ENCODE assay signal across 27 mouse cellular contexts in genomic region chr3:9434394-9435175, GRCm38 (mm10).
A peak's percentile ranks its signal among the peaks of the same experiment; 100 is the strongest.
DNase-seq lines count a peak whose midpoint lies in the region; ATAC-seq and TF ChIP-seq lines count a peak whose summit lies in the region.
"Had no signal": no experiment of that assay in that cellular context is flagged by ENCODE, and none has a peak within 500 bp of the region (broad histone marks: within the 10 kb centered on the region; RNA-seq: fewer than 3 reads in every experiment).

No protein-coding gene starts in this region.

- H3K9me3 ChIP-seq in heart, postnatal 0 days (replicated peaks; ENCODE audit: control insufficient read depth, low read length), result no peaks in the 10 kb centered on the region
- no peaks in the 10 kb centered on the region for H3K9me3 ChIP-seq in heart, embryonic 11.5 days (replicated peaks; ENCODE audit: control insufficient read depth, low read length)
- no peaks in the 10 kb centered on the region for H3K9me3 ChIP-seq in forebrain, embryonic 14.5 days (replicated peaks; ENCODE audit: control insufficient read depth, low read length)
- H3K9me3 ChIP-seq: embryonic facial prominence, embryonic 12.5 days; embryonic facial prominence, embryonic 15.5 days; forebrain, embryonic 15.5 days; G1E; heart, embryonic 15.5 days; hindbrain, embryonic 10.5 days; hindbrain, embryonic 13.5 days; intestine, embryonic 15.5 days had no signal

- peaks cover 46% of the 10 kb centered on the region for H3K4me1 ChIP-seq in heart, postnatal 0 days (ENCODE audit: control insufficient read depth, insufficient read depth)
- peaks cover 8% of the 10 kb centered on the region; the same call in 1 of the 2 replicates for H3K4me1 ChIP-seq in heart, embryonic 11.5 days (ENCODE audit: control insufficient read depth, insufficient read depth, low read length)
- no peaks in the 10 kb centered on the region for H3K4me1 ChIP-seq in forebrain, embryonic 14.5 days (ENCODE audit: control insufficient read depth, insufficient read depth, low read length)
- H3K4me1 ChIP-seq: embryonic facial prominence, embryonic 12.5 days; forebrain, embryonic 15.5 days; intestine, embryonic 15.5 days had no signal

- no peak for TF ChIP-seq EP300 in heart, postnatal 0 days (IDR thresholded peaks at IDR 0.05; ENCODE audit: low read depth)

- peaks cover 9% of the 10 kb centered on the region for H3K36me3 ChIP-seq in heart, postnatal 0 days (replicated peaks; ENCODE audit: control insufficient read depth, insufficient read depth, low read length)
- H3K36me3 ChIP-seq in heart, embryonic 11.5 days (ENCODE audit: control insufficient read depth, insufficient read depth, low read length), result 0 out of 2 replicates have a peak, but pooled peaks cover 7% of the 10 kb centered on the region
- H3K36me3 ChIP-seq in forebrain, embryonic 14.5 days (ENCODE audit: control insufficient read depth, insufficient read depth, low read length), result peaks cover 22% of the 10 kb centered on the region
- H3K36me3 ChIP-seq: intestine, embryonic 15.5 days had no signal

- peak overlapping the region; percentile 0; the same call in 1 of the 2 replicates for H3K27ac ChIP-seq in heart, postnatal 0 days (ENCODE audit: low read depth)
- H3K27ac ChIP-seq in heart, embryonic 11.5 days (ENCODE audit: low read depth, low read length), result no peak overlapping the region
- H3K27ac ChIP-seq in forebrain, embryonic 14.5 days (ENCODE audit: low read depth, low read length), result no peak overlapping the region
- H3K27ac ChIP-seq: embryonic facial prominence, embryonic 12.5 days; embryonic facial prominence, embryonic 15.5 days; forebrain, embryonic 15.5 days; hindbrain, embryonic 10.5 days; hindbrain, embryonic 13.5 days; intestine, embryonic 15.5 days had no signal

- no peak overlapping the region for H3K4me3 ChIP-seq in heart, postnatal 0 days (ENCODE audit: low read depth, low read length)
- no peak overlapping the region for H3K4me3 ChIP-seq in heart, embryonic 11.5 days (ENCODE audit: low read depth, low read length)
- no peak overlapping the region for H3K4me3 ChIP-seq in forebrain, embryonic 14.5 days (ENCODE audit: low read depth, low read length)
- H3K4me3 ChIP-seq: embryonic facial prominence, embryonic 12.5 days; embryonic facial prominence, embryonic 15.5 days; forebrain, embryonic 15.5 days; heart, embryonic 15.5 days; hindbrain, embryonic 10.5 days; hindbrain, embryonic 13.5 days; intestine, embryonic 15.5 days had no signal

- DNase-seq in heart, adult 11 months, result peak; percentile 77
- no peak for DNase-seq in heart, adult 18-20 months
- DNase-seq in heart, postnatal 0 days (ENCODE audit: low spot score), result peak; percentile 27
- peak; percentile 21 for DNase-seq in 416B (ENCODE audit: low read depth)
- no peak for DNase-seq in forebrain, embryonic 14.5 days (ENCODE audit: low spot score)
- DNase-seq: adrenal gland, postnatal 10 days; adrenal gland, postnatal 36 days; B cell, adult 2 months; cerebellum, adult 2 months; cerebellum, adult 9-11 months; cerebellum, postnatal 25 days; gastrocnemius, postnatal 25 days; heart, postnatal 14 days had no signal

- peak; percentile 34; the same call in 1 of the 2 replicates for ATAC-seq in heart, postnatal 0 days (ENCODE audit: insufficient read depth, low read depth)
- ATAC-seq in heart, embryonic 11.5 days (replicated peaks; ENCODE audit: insufficient number of reproducible peaks, low FRiP score, low TSS enrichment), result no peak
- ATAC-seq in megakaryocyte progenitor cell, adult 5-6 weeks (replicated peaks; ENCODE audit: poor library complexity), result 0 out of 2 replicates have a peak, but pooled peaks have one; percentile 24
- ATAC-seq in forebrain, embryonic 14.5 days, result no peak
- no peak for ATAC-seq in megakaryocyte-erythroid progenitor cell, adult 5-6 weeks (replicated peaks; ENCODE audit: low FRiP score, low TSS enrichment, poor library complexity, severe bottlenecking)
- ATAC-seq: forebrain, embryonic 15.5 days; hindbrain, embryonic 16.5 days; intestine, embryonic 15.5 days; Patski had no signal

- WGBS in heart, postnatal 0 days, result 64% methylated on average over 14 of the region's 14 CpGs
- 82% methylated on average over 14 of the region's 14 CpGs for WGBS in heart, embryonic 11.5 days (ENCODE audit: insufficient replicate concordance)
- 94% methylated on average over 14 of the region's 14 CpGs for WGBS in forebrain, embryonic 14.5 days

- no peak overlapping the region for H3K4me2 ChIP-seq in heart, postnatal 0 days (ENCODE audit: low read depth, low read length)
- no peak overlapping the region for H3K4me2 ChIP-seq in heart, embryonic 11.5 days
- H3K4me2 ChIP-seq in forebrain, embryonic 14.5 days (ENCODE audit: low read length), result no peak overlapping the region
- H3K4me2 ChIP-seq: embryonic facial prominence, embryonic 12.5 days; embryonic facial prominence, embryonic 15.5 days; forebrain, embryonic 15.5 days; heart, embryonic 15.5 days; hindbrain, embryonic 13.5 days; intestine, embryonic 15.5 days had no signal

- no peak overlapping the region for H3K9ac ChIP-seq in heart, postnatal 0 days (replicated peaks; ENCODE audit: low read depth, low read length)
- no peak overlapping the region for H3K9ac ChIP-seq in heart, embryonic 11.5 days (ENCODE audit: low read depth, low read length)
- no peak overlapping the region for H3K9ac ChIP-seq in forebrain, embryonic 14.5 days (ENCODE audit: low read length)
- H3K9ac ChIP-seq: embryonic facial prominence, embryonic 12.5 days; embryonic facial prominence, embryonic 15.5 days; forebrain, embryonic 15.5 days; heart, embryonic 15.5 days; hindbrain, embryonic 13.5 days; intestine, embryonic 15.5 days had no signal

- TF ChIP-seq CTCF in heart, postnatal 0 days (IDR thresholded peaks at IDR 0.05; ENCODE audit: low read depth), result no peak

- H3K27me3 ChIP-seq in heart, postnatal 0 days (ENCODE audit: control insufficient read depth, insufficient read depth, low read length), result no peaks in the 10 kb centered on the region
- no peaks in the 10 kb centered on the region for H3K27me3 ChIP-seq in heart, embryonic 11.5 days (ENCODE audit: control insufficient read depth, insufficient read depth, low read length)
- no peaks in the 10 kb centered on the region for H3K27me3 ChIP-seq in forebrain, embryonic 14.5 days (replicated peaks; ENCODE audit: control insufficient read depth, insufficient read depth, low read length)
- H3K27me3 ChIP-seq: CH12.LX; embryonic facial prominence, embryonic 12.5 days; embryonic facial prominence, embryonic 15.5 days; forebrain, embryonic 15.5 days; heart, embryonic 15.5 days; hindbrain, embryonic 13.5 days; intestine, embryonic 15.5 days; Patski had no signal

Comparison
In these comparisons a context has a peak if more than half of its experiments do, and no peak if none do; other contexts are left out.
1. DNase-seq: peak in heart, adult 11 months (single experiment), heart, postnatal 0 days (single experiment) and 416B (single experiment); none in heart, adult 18-20 months (0 of 2) and forebrain, embryonic 14.5 days (single experiment).
2. ATAC-seq: peak in heart, postnatal 0 days (single experiment) and megakaryocyte progenitor cell, adult 5-6 weeks (single experiment); none in heart, embryonic 11.5 days (single experiment), forebrain, embryonic 14.5 days (single experiment) and megakaryocyte-erythroid progenitor cell, adult 5-6 weeks (single experiment).